In the genomic region with DNA sequence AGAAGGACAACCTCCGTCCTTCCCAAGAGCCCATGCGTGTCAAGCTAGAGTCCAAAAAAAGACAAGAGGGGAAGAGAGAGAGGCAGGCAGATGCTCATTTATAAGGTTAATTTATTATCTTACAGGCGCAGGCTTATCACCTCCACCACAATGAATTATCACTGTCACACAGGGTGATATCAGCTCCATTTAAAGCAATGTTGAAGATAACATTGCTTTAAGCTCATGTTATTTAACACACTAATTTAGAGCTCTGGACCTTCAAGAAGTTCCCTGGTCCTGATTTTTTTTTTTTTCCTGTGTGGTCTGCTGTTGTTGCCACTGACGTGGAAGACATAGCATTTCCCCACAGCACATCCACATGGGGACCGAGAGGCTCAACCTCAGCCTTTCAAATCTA, we compare ENCODE assay signal across 19 mouse cellular contexts. TPM values are rescaled to one million over a fixed set of nuclear protein-coding genes. Genes with fewer than 3 reads are reported as not detected.
A peak's percentile ranks its signal among the peaks of the same experiment; 100 is the strongest.
DNase-seq lines count a peak whose midpoint lies in the region; ATAC-seq and TF ChIP-seq lines count a peak whose summit lies in the region.
"Had no signal": no experiment of that assay in that cellular context is flagged by ENCODE, and none has a peak within 500 bp of the region (broad histone marks: within the 10 kb centered on the region; RNA-seq: fewer than 3 reads in every experiment).

No protein-coding gene starts in this region.

- peak overlapping the region; percentile 61 for H3K27ac ChIP-seq in heart, embryonic 13.5 days (replicated peaks)
- no peak overlapping the region for H3K27ac ChIP-seq in intestine, embryonic 16.5 days (ENCODE audit: low read length)
- H3K27ac ChIP-seq in intestine, postnatal 0 days (ENCODE audit: low read depth, low read length), result no peak overlapping the region
- no peak overlapping the region for H3K27ac ChIP-seq in hindbrain, embryonic 11.5 days (ENCODE audit: low read depth, low read length)
- H3K27ac ChIP-seq: embryonic facial prominence, embryonic 10.5 days; forebrain, embryonic 13.5 days; gastrocnemius, adult 2 months; hindbrain, embryonic 13.5 days; intestine, embryonic 15.5 days had no signal

- H3K4me2 ChIP-seq in heart, embryonic 13.5 days, result peak overlapping the region; percentile 96
- no peak overlapping the region for H3K4me2 ChIP-seq in intestine, embryonic 16.5 days (ENCODE audit: low read depth, low read length)
- H3K4me2 ChIP-seq in intestine, postnatal 0 days (replicated peaks; ENCODE audit: low read depth), result no peak overlapping the region
- H3K4me2 ChIP-seq in hindbrain, embryonic 11.5 days (replicated peaks; ENCODE audit: low read depth, low read length), result no peak overlapping the region

- H3K4me1 ChIP-seq in heart, embryonic 13.5 days, result peaks cover 45% of the 10 kb centered on the region
- H3K4me1 ChIP-seq in intestine, embryonic 16.5 days (ENCODE audit: control insufficient read depth, insufficient read depth, low read length), result peaks cover 12% of the 10 kb centered on the region
- peaks cover 9% of the 10 kb centered on the region; the same call in 1 of the 2 replicates for H3K4me1 ChIP-seq in intestine, postnatal 0 days (replicated peaks; ENCODE audit: control insufficient read depth, insufficient read depth, low read length)
- peaks cover 4% of the 10 kb centered on the region for H3K4me1 ChIP-seq in hindbrain, embryonic 11.5 days (replicated peaks; ENCODE audit: control insufficient read depth, insufficient read depth, low read length)

- TF ChIP-seq CTCF in intestine, postnatal 0 days (IDR thresholded peaks at IDR 0.05; ENCODE audit: low read depth), result no peak

- intact Hi-C loops in heart, postnatal 10 days (cut with DNase I), result no loop called here

- no peaks in the 10 kb centered on the region for H3K36me3 ChIP-seq in heart, embryonic 13.5 days
- H3K36me3 ChIP-seq in intestine, embryonic 16.5 days (ENCODE audit: control insufficient read depth, insufficient read depth, low read length), result no peaks in the 10 kb centered on the region
- no peaks in the 10 kb centered on the region for H3K36me3 ChIP-seq in intestine, postnatal 0 days (ENCODE audit: control insufficient read depth, insufficient read depth)
- H3K36me3 ChIP-seq in hindbrain, embryonic 11.5 days (ENCODE audit: control insufficient read depth, insufficient read depth, low read length), result no peaks in the 10 kb centered on the region
- H3K36me3 ChIP-seq: embryonic facial prominence, embryonic 10.5 days; hindbrain, embryonic 13.5 days; intestine, embryonic 15.5 days had no signal

- no peaks in the 10 kb centered on the region for H3K9me3 ChIP-seq in heart, embryonic 13.5 days
- no peaks in the 10 kb centered on the region for H3K9me3 ChIP-seq in intestine, embryonic 16.5 days (ENCODE audit: control insufficient read depth, low read length)
- H3K9me3 ChIP-seq in intestine, postnatal 0 days (ENCODE audit: control insufficient read depth), result no peaks in the 10 kb centered on the region
- H3K9me3 ChIP-seq in hindbrain, embryonic 11.5 days (ENCODE audit: control insufficient read depth, low read length), result no peaks in the 10 kb centered on the region
- H3K9me3 ChIP-seq: embryonic facial prominence, embryonic 10.5 days; forebrain, embryonic 13.5 days; hindbrain, embryonic 13.5 days; intestine, embryonic 15.5 days had no signal

- H3K9ac ChIP-seq in heart, embryonic 13.5 days, result peak overlapping the region; percentile 95; the same call in 1 of the 2 replicates
- peak overlapping the region; percentile 24; the same call in 1 of the 2 replicates for H3K9ac ChIP-seq in intestine, embryonic 16.5 days (ENCODE audit: low read depth, low read length)
- no peak overlapping the region for H3K9ac ChIP-seq in intestine, postnatal 0 days (ENCODE audit: low read depth, low read length)
- no peak overlapping the region for H3K9ac ChIP-seq in hindbrain, embryonic 11.5 days (ENCODE audit: low read depth, low read length)
- H3K9ac ChIP-seq: forebrain, embryonic 13.5 days; hindbrain, embryonic 13.5 days; intestine, embryonic 15.5 days had no signal

- no peak for DNase-seq in heart, postnatal 10 days
- peak; percentile 32 for DNase-seq in c-Kit-positive CD71-positive TER-119-negative erythroid progenitor cells, embryonic 14.5 days (ENCODE audit: low read depth)
- DNase-seq in hindbrain, embryonic 11.5 days (ENCODE audit: low spot score), result no peak
- DNase-seq: adrenal gland, adult 2 months; adrenal gland, postnatal 25 days; cerebellum, adult 2 months; cerebellum, postnatal 10 days; gastrocnemius, adult 2 months; gastrocnemius, postnatal 25 days; heart, postnatal 4 days; kidney, adult 8-10 months had no signal

- peak overlapping the region; percentile 89; the same call in 1 of the 2 replicates for H3K4me3 ChIP-seq in heart, embryonic 13.5 days
- H3K4me3 ChIP-seq in intestine, embryonic 16.5 days (ENCODE audit: low read length), result no peak overlapping the region
- H3K4me3 ChIP-seq in intestine, postnatal 0 days (ENCODE audit: low read depth, low read length), result no peak overlapping the region
- H3K4me3 ChIP-seq in hindbrain, embryonic 11.5 days (ENCODE audit: low read depth, low read length), result no peak overlapping the region
- H3K4me3 ChIP-seq: forebrain, embryonic 13.5 days; gastrocnemius, adult 2 months; intestine, embryonic 15.5 days had no signal

- ATAC-seq in heart, embryonic 13.5 days (ENCODE audit: extremely low read depth, insufficient number of reproducible peaks, low FRiP score, low TSS enrichment), result no peak
- ATAC-seq in intestine, embryonic 16.5 days, result no peak
- ATAC-seq in intestine, postnatal 0 days, result no peak
- ATAC-seq in hindbrain, embryonic 11.5 days (ENCODE audit: low FRiP score), result no peak
- no peak for ATAC-seq in monocyte, adult 5-6 weeks (replicated peaks; ENCODE audit: insufficient number of reproducible peaks, low FRiP score, low TSS enrichment, poor library complexity, severe bottlenecking)
- ATAC-seq: forebrain, embryonic 13.5 days; intestine, embryonic 15.5 days had no signal

- 34% methylated on average over 5 of the region's 5 CpGs for WGBS in heart, embryonic 13.5 days
- 71% methylated on average over 5 of the region's 5 CpGs for WGBS in intestine, embryonic 16.5 days
- WGBS in intestine, postnatal 0 days, result 71% methylated on average over 5 of the region's 5 CpGs
- 90% methylated on average over 5 of the region's 5 CpGs for WGBS in hindbrain, embryonic 11.5 days

- peaks cover 50% of the 10 kb centered on the region for H3K27me3 ChIP-seq in heart, embryonic 13.5 days (replicated peaks)
- 0 out of 2 replicates have a peak, but pooled peaks cover 4% of the 10 kb centered on the region for H3K27me3 ChIP-seq in intestine, embryonic 16.5 days (replicated peaks; ENCODE audit: control insufficient read depth, insufficient read depth, low read length)
- H3K27me3 ChIP-seq in intestine, postnatal 0 days (replicated peaks; ENCODE audit: control insufficient read depth, insufficient read depth, low read length), result no peaks in the 10 kb centered on the region; the same call in 1 of the 2 replicates
- H3K27me3 ChIP-seq in hindbrain, embryonic 11.5 days (ENCODE audit: control insufficient read depth, insufficient read depth, low read length), result peaks cover 29% of the 10 kb centered on the region

RNA-seq across cellular contexts. Expression of a gene that starts 1.7 kb away (rescaled TPM):
- 2.1 and 2.3 TPM in 2 replicates for polyA plus RNA-seq in heart, embryonic 13.5 days (2015; fragmentation: Nextera tagmentation; extraction: Ambion mirVana)
- 10 to 100 TPM; 23.8 to 24.3 TPM for total RNA-seq in heart, postnatal 10 days (2021)
- 1.5 and 1.6 TPM in 2 replicates for polyA plus RNA-seq in intestine, embryonic 16.5 days (2015; fragmentation: Nextera tagmentation; extraction: Ambion mirVana)
- polyA plus RNA-seq in intestine, postnatal 0 days (2015; fragmentation: Nextera tagmentation; extraction: Ambion mirVana), result 1.5 TPM in 2 replicates
- polyA plus RNA-seq in hindbrain, embryonic 11.5 days (2014; fragmentation: Nextera tagmentation; extraction: Ambion mirVana), result 0.25 and 0.79 TPM in 2 replicates
- total RNA-seq in monocyte, adult 5-6 weeks (2017), result 0.11 to 0.29 TPM in 2 of 3 replicates, not detected in the other

Comparison
In these comparisons a context has a peak if more than half of its experiments do, and no peak if none do; other contexts are left out.
1. H3K9ac ChIP-seq: peak in heart, embryonic 13.5 days (single experiment) and intestine, embryonic 16.5 days (single experiment); none in intestine, postnatal 0 days (single experiment) and hindbrain, embryonic 11.5 days (single experiment).